Mouse (Mus musculus) ES-E14 (cell line): ENCODE measurements at regions not wholly inside any gene's neighbourhood (a gene's known extent, or its start where the extent isn't known, plus 50 kb on each side); places are given as distances from the start of the nearest gene placed in this dataset.

ENCODE experiments used
- DNase-seq: peaks from one replicate; pipeline ENCODE4 v3.0.0-alpha.2; 2013; ENCODE audit warnings: low read depth, low spot score
- H3K27ac ChIP-seq: 2 replicates; pipeline ENCODE4 v1.5.1; 2012; ENCODE audit warnings: low read depth, mild to moderate bottlenecking, low read length, moderate library complexity, mixed read lengths; ENCODE audit not compliant: poor library complexity, insufficient read depth, severe bottlenecking
- H3K36me3 ChIP-seq: 2 replicates; pipeline ENCODE4 v1.6.1; 2012; ENCODE audit warnings: mild to moderate bottlenecking, low read length, moderate library complexity, mixed read lengths; ENCODE audit not compliant: control insufficient read depth, poor library complexity, insufficient read depth, severe bottlenecking
- H3K4me1 ChIP-seq, 2 experiments: fragments of 150-350 bp in 1 of 2; sonication (generic) in 1 of 2; 2 replicates each; pipeline ENCODE4 v1.6.1; 2012; ENCODE audit warnings: low read length in 2 of 2, mild to moderate bottlenecking in 1 of 2, mixed read lengths in 1 of 2; ENCODE audit not compliant: control insufficient read depth in 2 of 2, insufficient read depth in 2 of 2, poor library complexity in 1 of 2
- H3K4me3 ChIP-seq, 2 experiments: fragments of 150-350 bp in 1 of 2; sonication (generic) in 1 of 2; 2 replicates each; pipeline ENCODE4 v1.5.1; 2012; ENCODE audit warnings: low read length in 2 of 2, low read depth in 1 of 2, mild to moderate bottlenecking in 1 of 2, mixed read lengths in 1 of 2; ENCODE audit not compliant: insufficient read depth in 1 of 2, poor library complexity in 1 of 2, severe bottlenecking in 1 of 2
- H3K9ac ChIP-seq: 2 replicates; pipeline ENCODE4 v1.6.1; 2012; ENCODE audit warnings: low read depth, mild to moderate bottlenecking, low read length, mixed read lengths; ENCODE audit not compliant: poor library complexity, insufficient read depth, severe bottlenecking
- H3K9me3 ChIP-seq: fragments of 150-350 bp; sonication (generic); 2 replicates; pipeline ENCODE4 v1.6.1; 2012; ENCODE audit warnings: low read depth, mild to moderate bottlenecking, low read length; ENCODE audit not compliant: control insufficient read depth, insufficient read depth
- CHD2 ChIP-seq: IDR thresholded peaks from 2 replicates; pipeline ENCODE4 v1.6.1; 2014; ENCODE audit warnings: mild to moderate bottlenecking, low read depth, low read length, inconsistent platforms
- HCFC1 ChIP-seq: IDR thresholded peaks from 2 replicates; pipeline ENCODE4 v1.6.1; 2012; ENCODE audit warnings: low read length, inconsistent platforms, borderline replicate concordance; ENCODE audit not compliant: insufficient read depth
- MAFK ChIP-seq: IDR thresholded peaks from 2 replicates; pipeline ENCODE4 v1.6.1; 2014; ENCODE audit warnings: mild to moderate bottlenecking, low read depth, low read length, inconsistent platforms; ENCODE audit not compliant: insufficient read depth
- ZC3H11A ChIP-seq: IDR thresholded peaks from 2 replicates; pipeline ENCODE4 v1.6.1; 2012; ENCODE audit warnings: low read depth, mild to moderate bottlenecking, inconsistent platforms, low read length, borderline replicate concordance
- ZNF384 ChIP-seq: IDR thresholded peaks from 2 replicates; pipeline ENCODE4 v1.6.1; 2012; ENCODE audit warnings: low read depth, low read length, inconsistent platforms
- in situ Hi-C, 2 experiments: fragments of 600-800 bp; cut with MboI; formaldehyde crosslinking; loops; one replicate each; pipeline ENCODE4 v1.15.1; 2025; ENCODE audit warnings: low sequenced_read_pairs in 2 of 2, inconsistent platforms in 1 of 2; ENCODE audit not compliant: unreplicated experiment in 2 of 2

DNA sequence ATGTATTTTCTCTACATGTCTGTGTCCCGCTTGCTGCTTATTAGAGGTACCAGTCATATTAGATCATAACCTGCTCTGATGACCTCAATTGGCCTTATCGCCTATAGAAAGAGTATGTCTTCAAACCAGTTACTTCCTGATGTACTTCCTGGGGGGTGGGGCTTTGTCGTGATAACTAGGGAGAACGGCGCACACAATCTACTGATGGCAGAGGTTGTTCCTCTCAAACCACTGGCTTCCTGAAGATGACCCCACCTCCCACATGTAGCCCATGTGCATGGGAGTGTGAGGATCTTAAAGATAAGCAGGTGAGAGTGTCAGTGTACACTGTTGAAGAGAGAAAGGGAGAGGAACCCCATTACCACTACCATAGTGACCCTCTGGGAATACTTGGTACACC lies 84.4 kb upstream of the Cd93 start:
- no peaks in the 10 kb centered on the region for H3K9me3 ChIP-seq
- in situ Hi-C loops = no loop called here
- no peak for TF ChIP-seq MAFK
- no peak for TF ChIP-seq ZC3H11A
- no peak for TF ChIP-seq HCFC1
- TF ChIP-seq CHD2 = no peak
- no peak for TF ChIP-seq ZNF384
- no peaks in the 10 kb centered on the region for H3K4me1 ChIP-seq
- H3K36me3 ChIP-seq = no peaks in the 10 kb centered on the region
- no peak overlapping the region for H3K9ac ChIP-seq
- DNase-seq = no peak
- no peak overlapping the region for H3K4me3 ChIP-seq
- no peak overlapping the region for H3K27ac ChIP-seq

- H3K4me1 ChIP-seq = no peaks in the 10 kb centered on the region
- TF ChIP-seq ZC3H11A (no peak), HCFC1 (no peak), CHD2 (no peak), ZNF384 (no peak), MAFK (no peak)
- H3K9ac ChIP-seq = no peak overlapping the region
- DNase-seq = no peak
- no peaks in the 10 kb centered on the region for H3K36me3 ChIP-seq
- H3K4me3 ChIP-seq = no peak overlapping the region
- in situ Hi-C loops = no loop called here
- H3K9me3 ChIP-seq = no peaks in the 10 kb centered on the region
- H3K27ac ChIP-seq = no peak overlapping the region
Measured at GRCm38 (mm10) chr2:148525496-148525895, 82.1 kb upstream of the Cd93 start.

DNA sequence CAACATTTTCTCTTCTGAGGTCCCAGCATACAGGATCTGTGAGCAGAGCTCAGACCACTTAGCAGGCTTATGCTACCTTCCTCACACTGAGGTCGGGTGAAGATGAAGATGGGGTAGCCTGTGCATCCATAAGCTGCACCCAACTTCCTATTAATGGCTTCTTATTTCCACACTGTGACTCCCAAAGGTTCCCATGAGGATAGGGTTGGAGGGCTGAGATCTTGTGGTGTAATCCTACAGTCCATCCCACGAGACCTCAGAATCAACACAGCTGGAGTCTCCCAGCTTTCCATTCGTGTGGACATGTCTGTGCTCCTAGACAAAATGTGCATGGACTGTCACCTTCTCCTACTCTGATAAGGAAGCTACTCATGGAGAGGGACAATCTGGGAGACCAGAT lies 80.0 kb upstream of the Cd93 start:
- Histone ChIP-seq H3K36me3 (no peaks in the 10 kb centered on the region), H3K27ac (no peak overlapping the region), H3K9me3 (no peaks in the 10 kb centered on the region), H3K9ac (no peak overlapping the region), H3K4me3 (no peak overlapping the region), H3K4me1 (no peaks in the 10 kb centered on the region)
- no peak for TF ChIP-seq ZNF384
- no peak for TF ChIP-seq ZC3H11A
- no peak for TF ChIP-seq HCFC1
- in situ Hi-C loops = no loop called here
- no peak for DNase-seq

DNA sequence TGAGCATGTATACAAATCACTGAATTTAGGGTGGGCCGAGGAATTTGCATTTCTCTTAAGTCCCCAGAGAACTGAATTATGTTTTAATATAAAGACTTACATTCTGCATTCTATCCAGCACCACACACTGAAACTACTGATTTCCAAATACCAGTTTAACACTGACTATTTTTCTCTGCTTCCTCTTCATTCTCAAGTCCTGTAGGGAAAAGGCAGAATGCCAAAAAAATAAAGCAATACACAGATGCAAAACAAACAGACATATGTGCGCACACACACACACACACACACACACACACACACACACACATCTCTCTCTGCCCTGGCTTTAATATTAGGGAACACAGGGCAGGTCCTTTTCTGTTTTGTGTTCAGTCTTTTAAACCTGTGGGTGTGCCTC lies 79.6 kb upstream of the Cd93 start:
- no peaks in the 10 kb centered on the region for H3K4me1 ChIP-seq
- H3K4me3 ChIP-seq = no peak overlapping the region
- H3K9me3 ChIP-seq = no peaks in the 10 kb centered on the region
- no peak overlapping the region for H3K27ac ChIP-seq
- in situ Hi-C loops = no loop called here
- TF ChIP-seq MAFK (no peak), HCFC1 (no peak), ZC3H11A (no peak), CHD2 (no peak), ZNF384 (no peak)
- DNase-seq = no peak
- H3K9ac ChIP-seq = no peak overlapping the region
- no peaks in the 10 kb centered on the region for H3K36me3 ChIP-seq

- no peak overlapping the region for H3K27ac ChIP-seq
- H3K9ac ChIP-seq = no peak overlapping the region
- no peaks in the 10 kb centered on the region for H3K4me1 ChIP-seq
- no peak overlapping the region for H3K4me3 ChIP-seq
- TF ChIP-seq MAFK (no peak), ZNF384 (no peak), ZC3H11A (no peak), CHD2 (no peak), HCFC1 (no peak)
- no peak for DNase-seq
- H3K36me3 ChIP-seq = no peaks in the 10 kb centered on the region
- H3K9me3 ChIP-seq = no peaks in the 10 kb centered on the region
- in situ Hi-C loops = no loop called here
Measured at GRCm38 (mm10) chr2:148521966-148522575, 78.7 kb upstream of the Cd93 start.
